Mouse (Mus musculus) E14TG2a.4 (cell line): ENCODE measurements at regions not wholly inside any gene's neighbourhood (a gene's known extent, or its start where the extent isn't known, plus 50 kb on each side); places are given as distances from the start of the nearest gene placed in this dataset.
"Not testable (repeated sequence)": the region's sequence is repeated elsewhere in the genome, so short reads cannot be mapped to it uniquely, and the experiment has no call there.

Experiments used
- H3K27me3 ChIP-seq: 2 replicates; pipeline ENCODE4 v1.6.1; 2014; ENCODE audit warnings: low read length, control low read depth; ENCODE audit not compliant: insufficient read depth
- H3K36me3 ChIP-seq: 2 replicates; pipeline ENCODE4 v1.6.1; 2014; ENCODE audit warnings: low read length, control low read depth; ENCODE audit not compliant: insufficient read depth
- H3K4me1 ChIP-seq: replicated peaks from 2 replicates; pipeline ENCODE4 v1.6.1; 2014; ENCODE audit warnings: low read depth, low read length, control low read depth
- H3K4me3 ChIP-seq: replicated peaks from 2 replicates; pipeline ENCODE4 v1.5.1; 2014; ENCODE audit warnings: mild to moderate bottlenecking, low read length
- H3K9me3 ChIP-seq: 2 replicates; pipeline ENCODE4 v1.6.1; 2014; ENCODE audit warnings: low read length, control low read depth
- CTCF ChIP-seq: conservative IDR thresholded peaks from 2 replicates; pipeline ENCODE4 v1.5.1; 2014; ENCODE audit warnings: low read length
- NANOG ChIP-seq: IDR thresholded peaks from 2 replicates; pipeline ENCODE4 v1.6.1; 2014; ENCODE audit warnings: borderline replicate concordance, low read length, mixed read lengths
- POU5F1 ChIP-seq: IDR thresholded peaks from 2 replicates; pipeline ENCODE4 v1.6.1; 2014; ENCODE audit warnings: low read length, borderline replicate concordance

- TF ChIP-seq NANOG (no peak), CTCF (no peak), POU5F1 (no peak)
- Histone ChIP-seq H3K9me3 (no peaks in the 10 kb centered on the region), H3K4me3 (no peak overlapping the region), H3K27me3 (no peaks in the 10 kb centered on the region), H3K4me1 (no peaks in the 10 kb centered on the region), H3K36me3 (no peaks in the 10 kb centered on the region)
These were observed 125.1 kb upstream of the Cobl start for GRCm38 (mm10) chr11:12589757-12590373.

- H3K4me1 ChIP-seq, H3K9me3 ChIP-seq, H3K36me3 ChIP-seq, H3K27me3 ChIP-seq, H3K4me3 ChIP-seq: not testable (repeated sequence)
These were observed 120.3 kb upstream of the Cobl start for GRCm38 (mm10) chr11:12584851-12585680.

GRCm38 (mm10) chr11:12578999-12579576 lies 114.3 kb upstream of the Cobl start:
- no peak overlapping the region for H3K4me3 ChIP-seq
- peak; percentile 58 for TF ChIP-seq CTCF
- TF ChIP-seq NANOG: no peak

GRCm38 (mm10) chr11:12559663-12560062 lies 94.9 kb upstream of the Cobl start:
- H3K9me3 ChIP-seq: no peaks in the 10 kb centered on the region
- TF ChIP-seq POU5F1 (no peak), CTCF (no peak), NANOG (no peak)
- H3K4me3 ChIP-seq: no peak overlapping the region
- no peaks in the 10 kb centered on the region for H3K4me1 ChIP-seq
- H3K36me3 ChIP-seq: no peaks in the 10 kb centered on the region
- peaks cover 12% of the 10 kb centered on the region; the same call in 1 of the 2 replicates for H3K27me3 ChIP-seq

More at GRCm38 (mm10) chr11:12578999-12579576, 114.3 kb upstream of the Cobl start:
- Histone ChIP-seq H3K4me1 (peaks cover 5% of the 10 kb centered on the region), H3K36me3 (no peaks in the 10 kb centered on the region), H3K27me3 (no peaks in the 10 kb centered on the region), H3K9me3 (peaks cover 31% of the 10 kb centered on the region)

- Histone ChIP-seq H3K4me1 (no peaks in the 10 kb centered on the region), H3K9me3 (no peaks in the 10 kb centered on the region), H3K36me3 (no peaks in the 10 kb centered on the region), H3K4me3 (no peak overlapping the region), H3K27me3 (peaks cover 12% of the 10 kb centered on the region; the same call in 1 of the 2 replicates)
- no peak for TF ChIP-seq NANOG
- TF ChIP-seq CTCF: peak; percentile 71
- no peak for TF ChIP-seq POU5F1
These were observed 94.4 kb upstream of the Cobl start for GRCm38 (mm10) chr11:12558995-12559633.

GRCm38 (mm10) chr11:12558176-12558575 lies 93.4 kb upstream of the Cobl start:
- Histone ChIP-seq H3K27me3 (peaks cover 12% of the 10 kb centered on the region; the same call in 1 of the 2 replicates), H3K9me3 (no peaks in the 10 kb centered on the region), H3K4me1 (no peaks in the 10 kb centered on the region), H3K4me3 (no peak overlapping the region), H3K36me3 (no peaks in the 10 kb centered on the region)
- TF ChIP-seq NANOG (no peak), CTCF (no peak)

- peaks cover 8% of the 10 kb centered on the region for H3K27me3 ChIP-seq
- no peaks in the 10 kb centered on the region for H3K4me1 ChIP-seq
- H3K9me3 ChIP-seq: peaks cover 30% of the 10 kb centered on the region
- no peak for TF ChIP-seq POU5F1
- no peak for TF ChIP-seq NANOG
- TF ChIP-seq CTCF: no peak
- no peak overlapping the region for H3K4me3 ChIP-seq
- H3K36me3 ChIP-seq: no peaks in the 10 kb centered on the region
These were observed 81.0 kb upstream of the Cobl start for GRCm38 (mm10) chr11:12545771-12546170.

GRCm38 (mm10) chr11:12543042-12543441 lies 78.3 kb upstream of the Cobl start:
- H3K36me3 ChIP-seq: no peaks in the 10 kb centered on the region
- peaks cover 15% of the 10 kb centered on the region for H3K9me3 ChIP-seq
- H3K4me3 ChIP-seq: no peak overlapping the region
- H3K4me1 ChIP-seq: no peaks in the 10 kb centered on the region
- TF ChIP-seq NANOG (no peak), CTCF (peak; percentile 22)
- peaks cover 8% of the 10 kb centered on the region for H3K27me3 ChIP-seq
